Mouse (Mus musculus) layer of hippocampus, adult 2 months (tissue): Measurements from ENCODE around the gene Ccdc162. TPM values are rescaled to one million over a fixed set of nuclear protein-coding genes. Genes with fewer than 3 reads are reported as not detected.

Experiments used
- DNase-seq, 2 experiments: peaks; one replicate each; pipeline ENCODE4 v3.0.0; 2022; ENCODE audit warnings: low spot score in 2 of 2
- H3K27ac ChIP-seq: fragments of 200-600 bp; 2 replicates; pipeline ENCODE4 v1.8.1; 2022
- H3K4me3 ChIP-seq: fragments of 200-600 bp; 2 replicates; pipeline ENCODE4 v1.8.1; 2022; ENCODE audit warnings: mild to moderate bottlenecking
- CTCF ChIP-seq: fragments of 200-600 bp; conservative IDR thresholded peaks from 2 replicates; pipeline ENCODE4 v1.8.1; 2022; ENCODE audit warnings: antibody characterized with exemption, mild to moderate bottlenecking, moderate library complexity
- long read RNA-seq, 2 experiments: library from polyadenylated mRNA; stranded (forward); transcript quantifications; one replicate each; pipeline ENCODE4 v2.0.0; 2021; ENCODE audit warnings: borderline mapping rate in 2 of 2
- total RNA-seq, 2 experiments: library from RNA; stranded (reverse); gene quantifications; 2 replicates each; pipeline ENCODE4 v1.2.3; 2021

Ccdc162 gene
- 1 to 10 TPM in 1 of 2 experiments, under 1 TPM in 1; 0.91 to 1.6 TPM for total RNA-seq
- long read RNA-seq, experiment 1, partial matches to known transcripts, result 0 of 1 reads
- long read RNA-seq, experiment 1, other reads (novel, unspliced or antisense), result 1 of 1 reads
- long read RNA-seq, experiment 2, result 0 reads

DNA sequence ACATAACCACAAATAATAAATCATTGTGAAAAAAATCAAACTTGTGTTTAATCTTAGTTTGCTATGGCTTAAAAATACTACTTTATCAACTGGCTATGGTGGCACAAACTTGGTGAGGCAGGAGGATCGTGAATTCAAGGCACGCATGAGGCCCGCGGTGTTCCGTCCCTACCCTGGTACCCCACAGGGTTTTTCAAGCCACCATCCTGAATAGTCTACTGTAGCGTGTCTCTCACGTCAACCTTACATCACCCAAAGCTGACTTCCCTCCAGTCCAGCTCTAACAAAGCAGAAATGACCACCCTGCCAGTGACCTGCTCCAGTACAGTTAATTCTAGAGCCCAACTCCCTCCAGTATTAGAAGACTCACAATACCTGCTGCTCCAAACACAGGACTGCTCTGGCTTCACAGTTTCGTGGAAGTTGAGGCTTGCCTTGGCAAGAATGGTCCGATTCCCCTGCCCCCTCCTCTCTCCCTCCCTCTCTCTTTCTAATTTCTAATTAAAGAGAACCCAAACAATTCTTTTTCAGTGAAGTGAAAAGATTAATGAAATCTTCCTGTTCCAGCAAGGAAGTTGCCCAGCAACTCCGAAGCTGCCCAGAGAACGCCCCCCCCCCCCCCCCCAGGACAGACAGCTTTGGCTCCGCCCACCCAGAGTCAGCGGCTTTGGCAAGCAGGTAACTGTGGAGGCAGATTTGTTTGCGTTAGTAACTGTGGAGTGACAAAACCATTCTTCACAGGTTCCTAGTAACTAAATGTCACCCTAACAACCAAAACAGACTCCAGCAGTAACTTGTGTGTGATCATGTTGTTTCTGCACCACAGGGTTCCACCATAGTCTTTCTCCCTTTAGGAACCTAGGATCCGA is at the start of gene Ccdc162:
TSS of gene Ccdc162 (minus strand) at position 606 of the 869 bp plus-strand sequence.
- H3K27ac ChIP-seq, result no peak within 1 kb of the TSS
- DNase-seq, result peak in 1 of 2 experiments; percentile 13
- TF ChIP-seq CTCF, result no peak
- H3K4me3 ChIP-seq, result peak within 1 kb of the TSS; percentile 22; the same call in 1 of the 2 replicates

GRCm38 (mm10) chr10:41765586-41765985 is 49.2 kb upstream of the Ccdc162 start:
- TF ChIP-seq CTCF, result no peak
- Histone ChIP-seq H3K4me3 (no peak overlapping the region), H3K27ac (no peak overlapping the region)
- DNase-seq, result no peak

GRCm38 (mm10) chr10:41763741-41764385 is 47.4 kb upstream of the Ccdc162 start:
- Histone ChIP-seq H3K4me3 (no peak overlapping the region), H3K27ac (no peak overlapping the region)
- TF ChIP-seq CTCF, result no peak
- no peak for DNase-seq

DNA sequence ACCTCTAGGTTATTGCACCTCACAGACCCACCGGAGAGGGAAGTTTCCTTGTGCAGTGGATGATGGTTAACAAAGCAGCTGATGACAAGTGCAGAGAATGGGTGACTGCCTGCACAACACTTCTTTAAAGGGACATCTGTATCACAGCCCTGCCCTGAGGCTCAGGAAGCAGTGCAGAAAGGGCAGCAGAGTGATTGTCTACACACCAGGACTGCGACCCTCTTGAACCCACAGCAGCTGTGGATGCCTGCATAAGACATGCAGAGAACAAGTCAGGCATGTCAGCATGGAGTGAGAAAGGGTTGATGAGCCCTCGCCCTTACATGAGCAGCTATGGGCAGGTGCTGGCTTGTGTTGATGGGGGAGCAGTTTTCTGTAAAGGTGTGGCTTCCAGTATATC is 44.4 kb upstream of the Ccdc162 start:
- TF ChIP-seq CTCF, result no peak
- no peak for DNase-seq
- Histone ChIP-seq H3K4me3 (no peak overlapping the region), H3K27ac (no peak overlapping the region)

DNA sequence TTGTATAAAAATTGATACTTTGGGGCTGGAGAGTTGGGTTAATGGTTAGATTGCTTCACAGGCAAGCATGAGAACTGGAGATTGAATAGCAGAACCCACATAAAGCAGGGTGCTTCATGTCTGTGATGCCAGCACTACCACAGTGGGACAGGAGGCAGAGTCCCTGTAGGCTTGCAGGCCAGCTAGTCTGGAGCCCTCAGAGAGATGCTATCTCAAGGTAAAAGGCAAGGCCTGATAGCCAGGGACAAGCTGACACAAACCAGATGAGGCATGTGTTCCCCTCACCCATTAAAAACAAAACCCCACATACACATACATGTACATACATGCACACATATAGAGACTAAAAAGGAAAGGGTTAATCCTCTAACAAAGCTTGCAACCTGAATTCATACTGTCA is 41.6 kb upstream of the Ccdc162 start:
- Histone ChIP-seq H3K4me3 (no peak overlapping the region), H3K27ac (no peak overlapping the region)
- DNase-seq, result no peak
- TF ChIP-seq CTCF, result no peak

DNA sequence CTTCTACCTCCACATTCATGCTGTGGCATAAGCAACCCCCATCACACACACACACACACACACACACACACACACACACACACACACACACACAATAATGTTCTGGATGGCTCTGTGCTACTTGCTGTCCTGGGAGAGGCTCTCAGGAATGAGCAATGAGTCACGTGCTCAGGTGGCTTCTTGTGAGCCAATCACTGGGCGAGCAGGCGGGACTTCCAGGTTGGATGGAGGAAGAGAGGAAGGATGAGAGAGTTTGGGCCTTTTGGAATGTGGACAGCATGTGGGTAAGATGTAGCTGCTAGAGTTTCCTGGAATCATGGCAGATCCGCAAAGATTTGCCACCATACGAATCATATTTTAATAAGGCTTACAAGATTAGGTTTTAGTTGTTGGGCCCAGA is 40.8 kb upstream of the Ccdc162 start:
- TF ChIP-seq CTCF, result no peak
- H3K4me3 ChIP-seq, result no peak overlapping the region
- no peak overlapping the region for H3K27ac ChIP-seq
- no peak for DNase-seq

- H3K27ac ChIP-seq, result no peak overlapping the region
- DNase-seq, result no peak
- no peak for TF ChIP-seq CTCF
- no peak overlapping the region for H3K4me3 ChIP-seq
Observed at GRCm38 (mm10) chr10:41751867-41752480, 35.5 kb upstream of the Ccdc162 start.

GRCm38 (mm10) chr10:41749306-41749705 is 32.9 kb upstream of the Ccdc162 start:
- no peak for TF ChIP-seq CTCF
- DNase-seq, result no peak
- no peak overlapping the region for H3K4me3 ChIP-seq
- H3K27ac ChIP-seq, result no peak overlapping the region

DNA sequence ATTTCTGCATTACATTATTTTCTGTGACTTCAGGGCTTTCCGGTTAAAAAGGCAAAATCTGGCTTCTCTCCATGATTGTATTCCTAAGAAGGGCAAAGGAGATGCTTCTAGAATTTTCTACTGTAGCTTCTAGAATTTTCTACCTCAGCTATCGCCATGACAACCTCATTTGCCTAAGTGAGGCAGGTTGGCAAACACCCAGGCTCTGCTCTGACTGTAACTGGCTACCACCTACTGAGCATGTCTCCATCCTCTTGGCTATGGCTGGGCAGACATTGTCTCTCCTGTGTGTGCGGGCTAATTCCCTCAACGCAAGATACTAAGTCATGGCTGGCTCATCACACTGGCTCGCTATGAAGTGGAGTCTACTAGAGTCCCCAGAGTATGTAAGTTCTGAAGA is 30.1 kb upstream of the Ccdc162 start:
- no peak overlapping the region for H3K27ac ChIP-seq
- TF ChIP-seq CTCF, result no peak
- no peak overlapping the region for H3K4me3 ChIP-seq
- peak; percentile 39 to 49 for DNase-seq

GRCm38 (mm10) chr10:41744006-41744405 is 27.6 kb upstream of the Ccdc162 start:
- no peak overlapping the region for H3K27ac ChIP-seq
- no peak for DNase-seq
- TF ChIP-seq CTCF, result no peak
- no peak overlapping the region for H3K4me3 ChIP-seq

GRCm38 (mm10) chr10:41740221-41740620 is 23.8 kb upstream of the Ccdc162 start:
- H3K27ac ChIP-seq, result no peak overlapping the region

DNA sequence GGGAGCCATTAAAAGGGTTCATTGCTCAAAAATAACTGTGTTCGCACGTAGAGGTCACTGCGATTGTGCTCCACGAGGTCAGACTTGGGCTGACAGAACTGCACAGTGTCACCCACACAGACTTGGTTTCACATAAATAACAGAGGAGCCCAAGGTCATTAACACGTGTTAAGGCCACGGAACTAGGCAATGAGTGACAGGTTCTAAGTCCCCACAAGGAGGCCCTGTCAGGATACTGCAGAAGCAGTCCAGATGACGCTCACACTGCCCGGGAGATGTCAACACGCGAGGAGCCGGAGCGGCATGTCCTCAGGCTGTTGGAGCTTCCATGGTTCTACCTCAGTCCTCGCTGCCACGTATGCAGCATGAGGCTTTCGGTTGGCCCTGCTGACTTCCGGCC is 20.8 kb upstream of the Ccdc162 start:
- TF ChIP-seq CTCF, result no peak
- no peak for DNase-seq
- no peak overlapping the region for H3K4me3 ChIP-seq
- H3K27ac ChIP-seq, result no peak overlapping the region

More at GRCm38 (mm10) chr10:41740221-41740620, 23.8 kb upstream of the Ccdc162 start:
- no peak for DNase-seq
- H3K4me3 ChIP-seq, result no peak overlapping the region
- no peak for TF ChIP-seq CTCF

- no peak for TF ChIP-seq CTCF
- Histone ChIP-seq H3K4me3 (no peak overlapping the region), H3K27ac (no peak overlapping the region)
Observed at GRCm38 (mm10) chr10:41735398-41735797, 19.0 kb upstream of the Ccdc162 start.

More at GRCm38 (mm10) chr10:41735398-41735797, 19.0 kb upstream of the Ccdc162 start:
- no peak for DNase-seq
